Mouse (Mus musculus): ENCODE measurements around the gene Cyfip1. TPM values are rescaled to one million over a fixed set of nuclear protein-coding genes. Genes with fewer than 3 reads are reported as not detected.

The Cyfip1 gene
- polyA plus RNA-seq, 1 experiment, result 28.5 TPM

DNA sequence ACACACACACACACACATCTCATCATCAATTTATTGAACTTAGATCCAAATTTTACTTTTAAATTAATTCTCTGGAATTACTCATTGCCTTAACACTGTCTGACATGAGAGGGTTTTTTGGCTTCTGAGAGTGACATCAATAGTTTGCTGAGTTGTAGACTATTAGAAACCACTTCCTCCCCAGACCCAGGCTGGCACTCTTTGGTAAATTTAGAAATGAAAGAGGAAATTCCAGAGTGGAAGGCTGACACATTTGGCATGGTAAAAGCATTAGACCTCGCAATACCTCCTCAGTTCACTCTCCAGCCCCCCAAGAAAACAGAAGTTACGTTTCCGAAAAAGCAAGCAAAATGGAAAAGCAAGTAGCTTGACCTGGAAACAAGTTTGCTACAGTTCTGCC, 11.2 kb downstream of the Cyfip1 start:
- 59% methylated on average over 3 of the region's 3 CpGs for WGBS
- DNase-seq, result peak; percentile 44

DNA sequence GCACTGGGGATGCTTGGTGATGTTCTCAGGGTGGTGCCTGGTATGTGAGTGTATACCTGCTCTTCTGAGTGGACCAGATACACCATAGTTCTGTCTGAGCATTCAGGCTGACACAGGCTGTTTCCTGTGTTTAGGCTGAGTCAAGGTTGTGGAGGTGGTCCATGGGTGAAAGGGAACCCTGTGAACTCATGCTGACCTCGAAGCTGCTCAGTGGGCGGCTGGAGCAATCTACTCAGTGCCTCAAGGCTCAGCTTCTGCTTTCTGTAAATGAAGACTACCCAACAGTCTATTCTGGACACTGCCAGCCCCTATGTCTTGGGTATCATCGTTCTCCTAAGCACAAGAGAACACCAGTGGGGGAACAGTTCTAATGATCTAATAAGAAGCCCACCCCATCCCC, 14.1 kb downstream of the Cyfip1 start:
- TF ChIP-seq POLR2A (IDR thresholded peaks at IDR 0.05; ENCODE audit: low read depth, low read length) (no peak), CTCF (conservative IDR thresholded peaks at IDR 0.05; ENCODE audit: insufficient read depth, insufficient read length, low read depth, low read length) (no peak)
- H3K27me3 ChIP-seq (replicated peaks; ENCODE audit: control insufficient read depth, insufficient read depth, low read length), result no peaks in the 10 kb centered on the region
- no peak overlapping the region for H3K27ac ChIP-seq (ENCODE audit: insufficient read depth, low read depth, low read length)
- H3K4me3 ChIP-seq (ENCODE audit: insufficient read depth, low read depth, low read length), result no peak overlapping the region
- no peaks in the 10 kb centered on the region for H3K36me3 ChIP-seq (ENCODE audit: control insufficient read depth, insufficient read depth, low read length)
- no peak for DNase-seq
- WGBS, result 65% methylated on average over 3 of the region's 3 CpGs
- H3K4me1 ChIP-seq (ENCODE audit: control insufficient read depth, insufficient read depth, low read length), result 0 out of 2 replicates have a peak, but pooled peaks cover 3% of the 10 kb centered on the region

More for the DNA sequence above, 11.2 kb downstream of the Cyfip1 start:
- Histone ChIP-seq H3K36me3 (ENCODE audit: control insufficient read depth, insufficient read depth, low read length) (no peaks in the 10 kb centered on the region), H3K4me3 (ENCODE audit: insufficient read depth, low read depth, low read length) (no peak overlapping the region), H3K4me1 (ENCODE audit: control insufficient read depth, insufficient read depth, low read length) (peaks cover 12% of the 10 kb centered on the region; the same call in 1 of the 2 replicates), H3K27me3 (replicated peaks; ENCODE audit: control insufficient read depth, insufficient read depth, low read length) (no peaks in the 10 kb centered on the region), H3K27ac (ENCODE audit: insufficient read depth, low read depth, low read length) (no peak overlapping the region)
- TF ChIP-seq CTCF (conservative IDR thresholded peaks at IDR 0.05; ENCODE audit: insufficient read depth, insufficient read length, low read depth, low read length) (no peak), POLR2A (IDR thresholded peaks at IDR 0.05; ENCODE audit: low read depth, low read length) (no peak)

DNA sequence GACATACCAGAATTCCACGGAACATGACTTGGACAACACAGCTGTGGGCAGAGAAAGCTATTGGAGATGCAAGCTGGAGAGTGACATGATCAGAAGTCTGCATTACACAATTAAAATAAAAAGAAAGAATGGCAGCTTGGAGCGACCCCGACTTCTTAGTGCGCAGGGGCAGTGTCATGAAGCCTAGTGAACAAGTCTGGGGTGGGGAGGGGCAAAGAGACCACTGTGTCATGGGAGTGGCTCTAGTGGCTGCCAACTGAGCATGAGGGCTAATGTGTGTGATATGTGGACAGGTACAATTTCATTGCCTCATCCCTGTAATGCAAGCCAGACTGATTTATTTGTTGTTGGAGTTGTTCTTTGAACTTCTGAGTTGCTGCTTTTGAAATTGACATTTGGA, 15.2 kb downstream of the Cyfip1 start:
- H3K4me3 ChIP-seq (ENCODE audit: insufficient read depth, low read depth, low read length), result no peak overlapping the region
- TF ChIP-seq POLR2A (IDR thresholded peaks at IDR 0.05; ENCODE audit: low read depth, low read length) (no peak), CTCF (conservative IDR thresholded peaks at IDR 0.05; ENCODE audit: insufficient read depth, insufficient read length, low read depth, low read length) (no peak)
- H3K36me3 ChIP-seq (ENCODE audit: control insufficient read depth, insufficient read depth, low read length), result no peaks in the 10 kb centered on the region
- no peak for DNase-seq
- 0 out of 2 replicates have a peak, but pooled peaks cover 3% of the 10 kb centered on the region for H3K4me1 ChIP-seq (ENCODE audit: control insufficient read depth, insufficient read depth, low read length)
- H3K27ac ChIP-seq (ENCODE audit: insufficient read depth, low read depth, low read length), result no peak overlapping the region
- H3K27me3 ChIP-seq (replicated peaks; ENCODE audit: control insufficient read depth, insufficient read depth, low read length), result no peaks in the 10 kb centered on the region
- 97% methylated on average over 4 of the region's 4 CpGs for WGBS

DNA sequence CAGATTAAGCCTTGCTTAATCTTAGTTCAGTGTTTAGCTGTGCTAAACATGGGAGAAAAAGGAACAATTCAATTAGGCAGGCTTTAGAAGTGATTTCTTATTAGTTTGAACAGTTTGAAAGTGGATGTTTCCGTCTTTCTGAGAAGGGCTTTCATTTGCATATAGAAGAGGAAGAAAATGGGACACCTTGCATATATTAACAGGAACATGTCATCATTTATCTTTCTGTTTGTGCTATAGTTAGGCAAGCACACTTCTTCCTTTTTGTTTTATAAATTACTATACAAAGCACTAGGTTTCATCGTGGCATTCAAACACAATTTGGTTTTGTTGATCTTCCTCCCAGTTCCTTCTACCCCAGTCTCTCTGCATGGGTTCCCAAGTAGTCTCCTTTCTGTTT, 16.2 kb downstream of the Cyfip1 start:
- Histone ChIP-seq H3K4me1 (ENCODE audit: control insufficient read depth, insufficient read depth, low read length) (0 out of 2 replicates have a peak, but pooled peaks cover 3% of the 10 kb centered on the region), H3K27me3 (replicated peaks; ENCODE audit: control insufficient read depth, insufficient read depth, low read length) (no peaks in the 10 kb centered on the region), H3K4me3 (ENCODE audit: insufficient read depth, low read depth, low read length) (no peak overlapping the region), H3K27ac (ENCODE audit: insufficient read depth, low read depth, low read length) (no peak overlapping the region), H3K36me3 (ENCODE audit: control insufficient read depth, insufficient read depth, low read length) (no peaks in the 10 kb centered on the region)
- TF ChIP-seq CTCF (conservative IDR thresholded peaks at IDR 0.05; ENCODE audit: insufficient read depth, insufficient read length, low read depth, low read length), result no peak
- no peak for TF ChIP-seq POLR2A (IDR thresholded peaks at IDR 0.05; ENCODE audit: low read depth, low read length)
- WGBS, result 67% methylated on average over 2 of the region's 2 CpGs
- no peak for DNase-seq

DNA sequence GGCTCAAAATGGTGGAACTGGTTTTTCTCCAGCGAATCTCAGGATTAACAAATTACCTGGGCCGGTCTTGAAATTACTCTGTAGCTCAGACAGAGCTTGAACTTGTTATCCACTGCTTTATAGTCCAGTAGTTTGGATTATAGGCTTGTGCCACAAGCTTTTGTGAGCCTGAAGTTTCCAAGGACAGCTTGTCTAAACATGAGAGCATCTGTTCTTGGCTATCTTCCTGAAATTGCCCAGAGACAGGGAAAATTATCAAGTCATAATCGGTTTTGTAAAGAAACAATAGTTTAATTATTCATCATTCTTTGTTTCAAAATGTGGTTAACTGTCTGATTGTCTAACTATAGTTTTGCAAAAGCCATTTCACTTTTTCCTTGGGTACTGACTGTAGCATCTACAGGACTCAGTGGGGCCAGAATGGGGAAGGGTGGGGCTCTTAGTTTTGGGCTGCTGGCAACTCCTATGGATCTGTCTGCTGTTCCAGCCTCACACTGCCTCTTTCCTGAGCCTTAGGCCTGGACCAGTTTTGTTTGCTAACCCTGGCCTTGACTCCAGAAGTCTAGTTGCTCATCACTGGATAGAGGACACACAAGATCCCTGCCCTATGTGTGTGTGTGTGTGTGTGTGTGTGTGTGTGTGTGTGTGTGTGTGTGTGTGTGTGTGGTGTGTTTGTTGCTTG, 17.4 kb downstream of the Cyfip1 start:
- H3K27ac ChIP-seq (ENCODE audit: insufficient read depth, low read depth, low read length), result no peak overlapping the region
- no peak overlapping the region for H3K4me3 ChIP-seq (ENCODE audit: insufficient read depth, low read depth, low read length)
- 0 out of 2 replicates have a peak, but pooled peaks cover 3% of the 10 kb centered on the region for H3K4me1 ChIP-seq (ENCODE audit: control insufficient read depth, insufficient read depth, low read length)
- no peaks in the 10 kb centered on the region for H3K27me3 ChIP-seq (replicated peaks; ENCODE audit: control insufficient read depth, insufficient read depth, low read length)
- 85% methylated on average over 3 of the region's 3 CpGs for WGBS
- TF ChIP-seq CTCF (conservative IDR thresholded peaks at IDR 0.05; ENCODE audit: insufficient read depth, insufficient read length, low read depth, low read length) (no peak), POLR2A (IDR thresholded peaks at IDR 0.05; ENCODE audit: low read depth, low read length) (no peak)
- H3K36me3 ChIP-seq (ENCODE audit: control insufficient read depth, insufficient read depth, low read length), result no peaks in the 10 kb centered on the region
- DNase-seq, result no peak

DNA sequence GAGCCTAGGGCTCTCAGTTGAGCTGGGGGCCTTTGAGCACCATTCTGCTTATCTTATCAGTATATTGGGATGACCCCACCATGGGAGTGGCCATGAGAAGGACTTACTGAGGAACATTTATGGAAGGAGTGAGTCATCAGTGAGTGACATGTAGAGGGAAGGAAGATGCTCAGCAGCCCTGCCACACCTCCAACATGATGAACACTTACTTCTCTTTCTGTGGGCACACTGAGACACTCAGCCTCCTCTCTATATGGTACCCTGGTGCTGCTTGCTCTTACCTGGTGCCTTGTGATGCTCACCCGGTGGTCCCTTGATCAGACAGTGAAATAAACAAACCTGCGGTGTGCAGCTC, 17.9 kb downstream of the Cyfip1 start:
- Histone ChIP-seq H3K27ac (ENCODE audit: insufficient read depth, low read depth, low read length) (no peak overlapping the region), H3K4me1 (ENCODE audit: control insufficient read depth, insufficient read depth, low read length) (0 out of 2 replicates have a peak, but pooled peaks cover 3% of the 10 kb centered on the region), H3K36me3 (ENCODE audit: control insufficient read depth, insufficient read depth, low read length) (no peaks in the 10 kb centered on the region), H3K4me3 (ENCODE audit: insufficient read depth, low read depth, low read length) (no peak overlapping the region), H3K27me3 (replicated peaks; ENCODE audit: control insufficient read depth, insufficient read depth, low read length) (no peaks in the 10 kb centered on the region)
- WGBS, result 96% methylated on average over 2 of the region's 2 CpGs
- no peak for DNase-seq
- TF ChIP-seq CTCF (conservative IDR thresholded peaks at IDR 0.05; ENCODE audit: insufficient read depth, insufficient read length, low read depth, low read length), result no peak
- no peak for TF ChIP-seq POLR2A (IDR thresholded peaks at IDR 0.05; ENCODE audit: low read depth, low read length)

DNA sequence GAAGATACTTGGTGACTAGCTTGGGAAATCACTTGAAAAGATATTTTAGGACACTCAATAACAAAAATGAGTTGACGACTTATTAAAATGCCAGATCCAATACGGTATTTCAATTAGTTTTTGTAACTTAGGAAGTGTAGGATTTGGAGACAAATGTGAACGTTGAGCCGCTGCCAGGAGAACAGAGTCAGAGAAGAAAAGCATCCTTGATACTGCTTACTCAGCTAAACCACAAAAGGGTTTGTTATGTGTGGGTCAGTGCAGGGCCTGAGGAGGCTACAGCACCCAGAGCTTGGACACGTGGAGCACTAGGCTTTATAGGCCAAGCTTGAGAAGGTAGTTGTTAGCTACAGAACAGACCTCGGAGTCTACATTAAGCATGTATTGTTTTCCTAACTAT, 18.4 kb downstream of the Cyfip1 start:
- TF ChIP-seq CTCF (conservative IDR thresholded peaks at IDR 0.05; ENCODE audit: insufficient read depth, insufficient read length, low read depth, low read length) (no peak), POLR2A (IDR thresholded peaks at IDR 0.05; ENCODE audit: low read depth, low read length) (no peak)
- Histone ChIP-seq H3K27me3 (replicated peaks; ENCODE audit: control insufficient read depth, insufficient read depth, low read length) (no peaks in the 10 kb centered on the region), H3K27ac (ENCODE audit: insufficient read depth, low read depth, low read length) (no peak overlapping the region), H3K4me1 (ENCODE audit: control insufficient read depth, insufficient read depth, low read length) (0 out of 2 replicates have a peak, but pooled peaks cover 3% of the 10 kb centered on the region), H3K4me3 (ENCODE audit: insufficient read depth, low read depth, low read length) (no peak overlapping the region), H3K36me3 (ENCODE audit: control insufficient read depth, insufficient read depth, low read length) (no peaks in the 10 kb centered on the region)
- 77% methylated on average over 6 of the region's 6 CpGs for WGBS
- DNase-seq, result no peak
